Mouse (Mus musculus): ENCODE measurements around the gene Nudt12. TPM values are rescaled to one million over a fixed set of nuclear protein-coding genes. Genes with fewer than 3 reads are reported as not detected.

The Nudt12 gene
- polyA plus RNA-seq (2014; fragmentation: Nextera tagmentation; extraction: Ambion mirVana), result 7.8 and 8.7 TPM in 2 replicates

- peak within 1 kb of the TSS; percentile 75 for H3K27ac ChIP-seq (ENCODE audit: low read depth, low read length)
- peak within 1 kb of the TSS; percentile 80 for H3K4me2 ChIP-seq
- peak within 1 kb of the TSS; percentile 85 for H3K9ac ChIP-seq (ENCODE audit: low read depth, low read length)
- H3K9me3 ChIP-seq (replicated peaks; ENCODE audit: control insufficient read depth, low read length), result no peaks in the 10 kb centered on the region
- H3K27me3 ChIP-seq (ENCODE audit: control insufficient read depth, insufficient read depth, low read length), result no peaks in the 10 kb centered on the region
- WGBS (ENCODE audit: insufficient replicate concordance), result under 1% methylated on average over 22 of the region's 22 CpGs
- no peaks in the 10 kb centered on the region for H3K36me3 ChIP-seq (ENCODE audit: control insufficient read depth, insufficient read depth, low read length)
- ATAC-seq (replicated peaks; ENCODE audit: insufficient number of reproducible peaks, low FRiP score, low TSS enrichment), result peak; percentile 80
- peak within 1 kb of the TSS; percentile 87 for H3K4me3 ChIP-seq (ENCODE audit: low read depth, low read length)
- H3K4me1 ChIP-seq (ENCODE audit: control insufficient read depth, insufficient read depth, low read length), result no peaks in the 10 kb centered on the region
Measured at GRCm38 (mm10) chr17:59013091-59013459, at the start of gene Nudt12. Gene Nudt12 (minus strand): TSS chr17:59013372.

DNA sequence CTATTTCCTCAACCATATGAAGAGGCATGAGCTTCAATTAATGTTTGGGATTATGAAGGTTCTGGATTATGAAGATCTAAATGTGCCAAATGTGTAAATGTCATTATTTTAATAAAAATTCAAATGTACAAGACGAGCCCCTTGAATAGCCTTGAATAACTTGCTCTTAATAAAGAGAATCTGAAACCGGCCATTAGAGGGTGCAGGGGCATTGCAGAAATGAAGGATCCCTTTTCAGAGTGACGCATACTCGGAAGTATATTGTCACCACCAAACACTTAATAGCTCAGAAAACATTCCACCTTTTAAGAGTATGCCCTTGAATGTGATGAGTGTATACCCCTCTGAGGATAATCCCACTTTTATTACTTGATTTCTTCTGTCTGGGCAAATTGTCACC is 40.1 kb upstream of the Nudt12 start:
- 72% methylated on average over 4 of the region's 4 CpGs for WGBS (ENCODE audit: insufficient replicate concordance)
- Histone ChIP-seq H3K4me3 (ENCODE audit: low read depth, low read length) (no peak overlapping the region), H3K9ac (ENCODE audit: low read depth, low read length) (no peak overlapping the region), H3K36me3 (ENCODE audit: control insufficient read depth, insufficient read depth, low read length) (no peaks in the 10 kb centered on the region), H3K27me3 (ENCODE audit: control insufficient read depth, insufficient read depth, low read length) (no peaks in the 10 kb centered on the region), H3K4me1 (ENCODE audit: control insufficient read depth, insufficient read depth, low read length) (no peaks in the 10 kb centered on the region), H3K27ac (ENCODE audit: low read depth, low read length) (no peak overlapping the region), H3K9me3 (replicated peaks; ENCODE audit: control insufficient read depth, low read length) (no peaks in the 10 kb centered on the region), H3K4me2 (no peak overlapping the region)
- no peak for ATAC-seq (replicated peaks; ENCODE audit: insufficient number of reproducible peaks, low FRiP score, low TSS enrichment)

DNA sequence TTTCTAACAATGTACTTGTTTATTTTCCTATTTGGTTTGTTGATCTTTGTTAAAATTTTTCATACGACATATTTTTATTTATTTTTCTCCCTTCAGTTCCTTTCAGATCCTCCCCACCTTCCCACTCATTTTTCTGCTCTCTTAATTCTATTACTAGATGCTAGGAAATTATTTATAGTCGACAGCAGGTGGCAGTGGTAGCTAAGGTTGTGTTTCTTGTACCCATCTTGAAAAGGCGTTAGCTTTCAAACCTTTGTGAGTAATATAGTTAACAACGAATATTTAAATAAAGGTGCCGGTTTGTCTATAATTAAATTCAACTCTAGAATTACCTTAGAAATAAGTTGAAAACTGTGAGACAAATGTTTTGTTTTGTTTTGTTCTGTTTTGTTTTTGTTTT is 26.6 kb upstream of the Nudt12 start:
- H3K9ac ChIP-seq (ENCODE audit: low read depth, low read length), result no peak overlapping the region
- H3K27ac ChIP-seq (ENCODE audit: low read depth, low read length), result no peak overlapping the region
- H3K4me2 ChIP-seq, result no peak overlapping the region
- H3K4me1 ChIP-seq (ENCODE audit: control insufficient read depth, insufficient read depth, low read length), result no peaks in the 10 kb centered on the region
- H3K4me3 ChIP-seq (ENCODE audit: low read depth, low read length), result no peak overlapping the region
- ATAC-seq (replicated peaks; ENCODE audit: insufficient number of reproducible peaks, low FRiP score, low TSS enrichment), result no peak
- WGBS (ENCODE audit: insufficient replicate concordance), result 47% methylated on average over 5 of the region's 5 CpGs
- H3K9me3 ChIP-seq (replicated peaks; ENCODE audit: control insufficient read depth, low read length), result no peaks in the 10 kb centered on the region
- no peaks in the 10 kb centered on the region for H3K36me3 ChIP-seq (ENCODE audit: control insufficient read depth, insufficient read depth, low read length)
- H3K27me3 ChIP-seq (ENCODE audit: control insufficient read depth, insufficient read depth, low read length), result no peaks in the 10 kb centered on the region

GRCm38 (mm10) chr17:59033445-59033844 is 20.3 kb upstream of the Nudt12 start:
- Histone ChIP-seq H3K27me3 (ENCODE audit: control insufficient read depth, insufficient read depth, low read length) (no peaks in the 10 kb centered on the region), H3K4me1 (ENCODE audit: control insufficient read depth, insufficient read depth, low read length) (no peaks in the 10 kb centered on the region), H3K27ac (ENCODE audit: low read depth, low read length) (no peak overlapping the region), H3K4me2 (no peak overlapping the region), H3K36me3 (ENCODE audit: control insufficient read depth, insufficient read depth, low read length) (no peaks in the 10 kb centered on the region), H3K9ac (ENCODE audit: low read depth, low read length) (no peak overlapping the region), H3K9me3 (replicated peaks; ENCODE audit: control insufficient read depth, low read length) (no peaks in the 10 kb centered on the region), H3K4me3 (ENCODE audit: low read depth, low read length) (no peak overlapping the region)
- ATAC-seq (replicated peaks; ENCODE audit: insufficient number of reproducible peaks, low FRiP score, low TSS enrichment), result no peak
- 87% methylated on average over 3 of the region's 3 CpGs for WGBS (ENCODE audit: insufficient replicate concordance)

DNA sequence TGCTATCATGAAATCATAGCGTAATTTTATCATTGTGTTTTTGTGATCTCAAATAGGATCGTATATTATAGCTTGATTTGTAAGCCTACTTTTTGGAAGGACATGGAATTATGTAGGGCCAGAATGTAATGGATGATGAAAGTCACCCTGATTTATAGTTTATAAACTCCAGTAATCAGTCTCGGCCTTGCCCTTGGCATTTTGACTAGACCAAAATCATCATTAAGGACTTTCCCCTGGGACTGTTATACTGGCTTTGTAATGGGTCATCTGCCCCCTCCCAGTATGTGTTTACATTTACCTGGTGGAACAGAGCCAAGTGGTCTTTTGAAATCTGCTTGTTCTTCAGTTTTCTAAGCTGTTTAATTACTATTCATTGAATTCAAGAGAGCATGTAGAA is 13.2 kb upstream of the Nudt12 start:
- no peaks in the 10 kb centered on the region for H3K4me1 ChIP-seq (ENCODE audit: control insufficient read depth, insufficient read depth, low read length)
- H3K27me3 ChIP-seq (ENCODE audit: control insufficient read depth, insufficient read depth, low read length), result no peaks in the 10 kb centered on the region
- no peak for ATAC-seq (replicated peaks; ENCODE audit: insufficient number of reproducible peaks, low FRiP score, low TSS enrichment)
- no peak overlapping the region for H3K4me3 ChIP-seq (ENCODE audit: low read depth, low read length)
- H3K9ac ChIP-seq (ENCODE audit: low read depth, low read length), result no peak overlapping the region
- 83% methylated on average over 3 of the region's 3 CpGs for WGBS (ENCODE audit: insufficient replicate concordance)
- H3K4me2 ChIP-seq, result no peak overlapping the region
- H3K36me3 ChIP-seq (ENCODE audit: control insufficient read depth, insufficient read depth, low read length), result no peaks in the 10 kb centered on the region
- no peaks in the 10 kb centered on the region for H3K9me3 ChIP-seq (replicated peaks; ENCODE audit: control insufficient read depth, low read length)
- H3K27ac ChIP-seq (ENCODE audit: low read depth, low read length), result no peak overlapping the region

DNA sequence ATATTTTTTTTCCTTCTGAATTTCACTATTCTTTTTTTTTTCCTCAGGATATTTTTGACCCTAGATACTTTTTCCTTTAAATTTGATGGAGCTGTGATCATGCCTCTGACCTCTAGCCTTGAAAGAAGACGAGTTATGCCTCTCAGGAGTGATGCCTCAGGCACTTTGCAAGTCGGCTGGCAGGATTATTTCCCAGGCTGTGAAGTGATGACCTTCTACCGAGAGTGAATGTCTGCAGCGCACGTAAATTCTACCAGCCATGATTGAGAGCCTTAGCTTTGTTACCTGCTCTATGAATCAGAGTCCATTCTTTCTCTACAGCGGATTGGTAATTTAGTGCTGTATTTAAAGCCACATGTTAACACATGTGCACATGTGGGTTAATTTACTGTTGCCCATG is 11.3 kb upstream of the Nudt12 start:
- H3K36me3 ChIP-seq (ENCODE audit: control insufficient read depth, insufficient read depth, low read length), result no peaks in the 10 kb centered on the region
- H3K4me1 ChIP-seq (ENCODE audit: control insufficient read depth, insufficient read depth, low read length), result no peaks in the 10 kb centered on the region
- no peak overlapping the region for H3K4me3 ChIP-seq (ENCODE audit: low read depth, low read length)
- H3K27ac ChIP-seq (ENCODE audit: low read depth, low read length), result no peak overlapping the region
- H3K27me3 ChIP-seq (ENCODE audit: control insufficient read depth, insufficient read depth, low read length), result no peaks in the 10 kb centered on the region
- ATAC-seq (replicated peaks; ENCODE audit: insufficient number of reproducible peaks, low FRiP score, low TSS enrichment), result no peak
- H3K4me2 ChIP-seq, result no peak overlapping the region
- 61% methylated on average over 6 of the region's 6 CpGs for WGBS (ENCODE audit: insufficient replicate concordance)
- no peak overlapping the region for H3K9ac ChIP-seq (ENCODE audit: low read depth, low read length)
- H3K9me3 ChIP-seq (replicated peaks; ENCODE audit: control insufficient read depth, low read length), result no peaks in the 10 kb centered on the region

DNA sequence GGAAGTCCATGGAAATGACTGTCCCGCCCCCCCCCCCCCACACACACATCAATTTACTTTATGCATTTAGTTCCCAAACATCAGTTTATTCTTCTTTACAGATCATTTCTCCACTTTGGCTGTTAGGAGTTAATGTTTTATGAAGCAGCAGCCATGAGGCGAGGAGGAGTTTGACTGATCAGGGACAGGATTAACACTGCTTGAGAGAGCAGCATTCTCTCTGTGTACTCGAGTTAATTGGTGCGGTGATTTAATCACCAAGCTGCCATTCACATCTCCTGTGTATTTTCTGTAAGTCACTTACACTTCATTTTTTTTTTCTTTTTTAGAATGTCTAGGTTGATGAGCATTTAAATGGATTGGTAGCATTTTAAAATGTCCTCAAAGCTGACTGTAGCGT is 10.8 kb upstream of the Nudt12 start:
- no peak for ATAC-seq (replicated peaks; ENCODE audit: insufficient number of reproducible peaks, low FRiP score, low TSS enrichment)
- 60% methylated on average over 5 of the region's 5 CpGs for WGBS (ENCODE audit: insufficient replicate concordance)
- H3K27ac ChIP-seq (ENCODE audit: low read depth, low read length), result no peak overlapping the region
- H3K9me3 ChIP-seq (replicated peaks; ENCODE audit: control insufficient read depth, low read length), result no peaks in the 10 kb centered on the region
- H3K27me3 ChIP-seq (ENCODE audit: control insufficient read depth, insufficient read depth, low read length), result no peaks in the 10 kb centered on the region
- no peaks in the 10 kb centered on the region for H3K4me1 ChIP-seq (ENCODE audit: control insufficient read depth, insufficient read depth, low read length)
- no peak overlapping the region for H3K4me2 ChIP-seq
- no peak overlapping the region for H3K9ac ChIP-seq (ENCODE audit: low read depth, low read length)
- no peak overlapping the region for H3K4me3 ChIP-seq (ENCODE audit: low read depth, low read length)
- no peaks in the 10 kb centered on the region for H3K36me3 ChIP-seq (ENCODE audit: control insufficient read depth, insufficient read depth, low read length)

DNA sequence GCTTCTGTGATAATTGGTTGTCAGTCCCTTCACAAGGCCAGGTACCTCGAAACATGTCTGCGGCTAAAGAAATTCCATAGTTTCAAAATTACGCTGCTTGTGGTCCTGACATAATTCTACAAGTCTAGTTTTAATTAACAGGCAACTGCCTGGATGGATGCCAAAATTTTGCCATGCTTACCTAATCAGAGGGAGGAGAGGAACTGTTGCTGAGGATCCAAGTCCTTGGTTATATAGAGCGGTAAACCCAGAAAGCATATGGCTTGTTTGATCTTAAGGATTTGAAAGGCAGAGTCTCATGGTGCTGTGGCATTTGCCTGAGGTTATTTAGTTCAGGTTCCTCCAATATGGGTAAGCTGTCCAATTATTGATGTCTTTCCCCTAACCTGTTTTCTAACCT is 5.5 kb upstream of the Nudt12 start:
- no peak for ATAC-seq (replicated peaks; ENCODE audit: insufficient number of reproducible peaks, low FRiP score, low TSS enrichment)
- Histone ChIP-seq H3K4me1 (ENCODE audit: control insufficient read depth, insufficient read depth, low read length) (no peaks in the 10 kb centered on the region), H3K27ac (ENCODE audit: low read depth, low read length) (no peak overlapping the region), H3K4me3 (ENCODE audit: low read depth, low read length) (no peak overlapping the region), H3K4me2 (no peak overlapping the region), H3K36me3 (ENCODE audit: control insufficient read depth, insufficient read depth, low read length) (no peaks in the 10 kb centered on the region), H3K27me3 (ENCODE audit: control insufficient read depth, insufficient read depth, low read length) (no peaks in the 10 kb centered on the region), H3K9ac (ENCODE audit: low read depth, low read length) (no peak overlapping the region), H3K9me3 (replicated peaks; ENCODE audit: control insufficient read depth, low read length) (no peaks in the 10 kb centered on the region)
- 85% methylated on average over 4 of the region's 4 CpGs for WGBS (ENCODE audit: insufficient replicate concordance)

DNA sequence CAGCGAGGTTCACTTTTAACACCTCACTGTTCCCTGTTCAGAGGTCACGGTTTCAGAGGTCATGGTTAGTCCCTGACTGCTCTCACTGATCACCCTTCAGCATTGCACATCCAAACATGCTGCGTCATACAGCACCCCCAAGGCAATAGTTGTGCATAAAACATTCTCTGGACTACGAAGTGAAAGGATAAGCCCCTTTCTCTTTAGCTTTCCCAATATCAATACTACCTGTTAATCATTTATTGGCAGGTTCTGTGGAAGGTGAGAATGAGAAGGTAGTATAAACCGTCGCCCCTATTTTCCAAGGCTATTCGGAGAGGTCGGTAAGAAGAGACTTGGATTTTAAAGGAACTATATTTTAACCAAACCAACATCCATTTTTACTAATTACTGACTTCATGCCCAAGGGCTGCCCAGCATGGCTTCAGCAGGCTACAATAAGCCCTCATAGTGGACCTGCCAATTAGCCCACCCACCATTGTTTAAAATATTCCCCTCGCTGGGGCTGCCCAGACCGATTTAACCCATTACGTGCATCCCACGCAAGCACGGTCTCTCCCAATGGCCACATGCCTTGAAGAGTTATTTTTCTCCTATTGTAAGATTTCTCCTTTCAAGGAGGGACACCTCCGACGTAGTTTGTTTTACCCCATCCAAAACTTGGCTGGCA is 616 bp downstream of the Nudt12 start:
- WGBS (ENCODE audit: insufficient replicate concordance), result 15% methylated on average over 15 of the region's 15 CpGs
- Histone ChIP-seq H3K27me3 (ENCODE audit: control insufficient read depth, insufficient read depth, low read length) (no peaks in the 10 kb centered on the region), H3K27ac (ENCODE audit: low read depth, low read length) (peak overlapping the region; percentile 75), H3K4me3 (ENCODE audit: low read depth, low read length) (peak overlapping the region; percentile 87), H3K36me3 (ENCODE audit: control insufficient read depth, insufficient read depth, low read length) (no peaks in the 10 kb centered on the region), H3K4me1 (ENCODE audit: control insufficient read depth, insufficient read depth, low read length) (no peaks in the 10 kb centered on the region), H3K9me3 (replicated peaks; ENCODE audit: control insufficient read depth, low read length) (no peaks in the 10 kb centered on the region), H3K9ac (ENCODE audit: low read depth, low read length) (peak overlapping the region; percentile 85), H3K4me2 (peak overlapping the region; percentile 80)
- no peak; the same call in none of the 2 replicates for ATAC-seq (replicated peaks; ENCODE audit: insufficient number of reproducible peaks, low FRiP score, low TSS enrichment)

Data from heart, embryonic 11.5 days (tissue).